Mouse (Mus musculus) CD4-positive, CD25-positive, alpha-beta regulatory T cell, adult 2 months (primary cell): ENCODE results near the gene Mpig6b.
A peak's percentile ranks its signal among the peaks of the same experiment; 100 is the strongest.

Experiments used
- DNase-seq: peaks from one replicate; pipeline ENCODE4 v3.0.0-alpha.2; 2012; ENCODE audit warnings: low read depth, low spot score

Mpig6b gene

GRCm38 (mm10) chr17:35088151-35088550 is 22.2 kb upstream of the Mpig6b start:
- DNase-seq = peak; percentile 37

GRCm38 (mm10) chr17:35085208-35085865 is 19.4 kb upstream of the Mpig6b start, which contains the start of gene Ly6g6f:
Gene Ly6g6f, minus strand, starts transcription at chr17:35085610.
- DNase-seq = no peak

GRCm38 (mm10) chr17:35083929-35084497 is 18.0 kb upstream of the Mpig6b start:
- no peak for DNase-seq

GRCm38 (mm10) chr17:35082841-35083576 is 17.0 kb upstream of the Mpig6b start:
- no peak for DNase-seq

GRCm38 (mm10) chr17:35080710-35081109 is 14.7 kb upstream of the Mpig6b start:
- DNase-seq = no peak

DNA sequence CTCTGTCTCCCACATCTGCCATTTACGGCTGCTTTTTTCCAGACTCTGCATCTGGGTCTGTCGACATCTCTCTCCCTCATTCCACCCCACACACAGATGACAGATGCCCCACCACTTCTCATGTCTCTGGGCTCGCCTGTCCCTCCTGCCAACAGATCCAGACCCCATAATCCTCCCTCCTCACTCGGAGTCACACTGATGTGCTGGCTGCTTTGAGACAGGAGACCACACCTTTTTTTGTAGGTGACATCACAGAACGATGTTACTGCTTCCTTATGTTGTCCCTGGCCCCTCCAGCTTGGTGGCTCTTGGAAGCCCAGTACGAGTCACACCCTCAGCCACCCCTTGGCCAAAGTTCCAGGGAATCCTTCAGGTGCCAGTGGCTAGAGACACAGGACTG is 14.3 kb upstream of the Mpig6b start:
- DNase-seq = no peak

- no peak for DNase-seq
Observed at GRCm38 (mm10) chr17:35079778-35080177, 13.8 kb upstream of the Mpig6b start.

- DNase-seq = no peak
Observed at GRCm38 (mm10) chr17:35077786-35078233, 11.8 kb upstream of the Mpig6b start, which contains the start of gene Ly6g6d. Gene Ly6g6d, minus strand, starts transcription at chr17:35078065.

DNA sequence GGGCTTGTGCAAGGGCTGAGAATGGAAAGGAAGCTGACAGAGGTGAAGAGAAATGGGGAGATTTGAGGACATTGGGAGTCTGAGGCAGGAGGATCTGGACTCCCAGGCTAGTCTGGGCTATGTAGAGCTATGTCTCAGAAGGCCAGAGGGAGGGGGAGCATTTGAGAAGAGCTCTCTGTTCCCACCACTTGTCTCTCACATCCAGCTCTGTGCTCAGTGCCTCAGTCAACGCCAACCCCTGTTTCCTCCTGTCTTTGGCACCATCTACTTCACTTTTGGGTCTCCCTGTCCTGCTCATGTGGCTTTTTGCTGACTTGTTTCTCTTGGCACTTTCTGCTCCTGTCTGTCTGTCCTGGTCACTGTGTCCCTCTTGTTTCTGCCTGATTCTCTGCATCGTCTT is 11.3 kb upstream of the Mpig6b start:
- DNase-seq = no peak

DNA sequence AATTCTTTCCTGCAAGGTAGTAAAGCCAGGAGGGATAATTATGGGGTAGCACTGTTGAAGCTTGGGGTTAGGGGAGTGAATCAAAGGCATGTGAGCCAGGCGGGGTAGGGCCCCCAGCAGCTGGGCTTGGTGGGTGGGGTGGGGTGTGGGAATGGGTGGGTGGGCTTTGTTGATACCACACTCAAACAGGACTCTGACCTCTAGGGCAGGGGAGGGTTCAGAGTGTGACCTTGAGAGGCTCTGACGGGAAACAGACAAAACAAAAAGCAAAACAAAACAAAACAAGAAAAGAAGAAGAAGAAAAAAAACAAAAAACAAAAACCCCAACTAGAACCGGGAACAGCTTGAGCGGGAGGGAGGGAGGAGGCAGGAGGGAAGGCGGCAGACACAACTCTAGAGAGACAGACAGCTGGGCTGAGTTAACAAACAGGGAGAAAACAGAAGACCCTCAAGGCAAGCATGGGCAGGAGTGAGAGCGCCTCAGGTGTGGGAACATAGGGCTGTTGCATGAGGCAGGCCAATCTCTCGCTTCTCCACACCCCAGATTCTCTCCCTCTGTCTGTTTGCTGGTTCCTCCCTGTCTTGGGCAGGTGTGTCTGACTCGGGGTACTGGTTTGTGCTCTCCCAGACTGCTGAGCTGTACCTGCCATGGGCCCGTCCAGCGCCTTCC is 10.7 kb upstream of the Mpig6b start, which contains the start of gene Ly6g6e:
Gene Ly6g6e, plus strand, starts transcription at position 396 of the 670 bp plus-strand sequence.
- DNase-seq = no peak

DNA sequence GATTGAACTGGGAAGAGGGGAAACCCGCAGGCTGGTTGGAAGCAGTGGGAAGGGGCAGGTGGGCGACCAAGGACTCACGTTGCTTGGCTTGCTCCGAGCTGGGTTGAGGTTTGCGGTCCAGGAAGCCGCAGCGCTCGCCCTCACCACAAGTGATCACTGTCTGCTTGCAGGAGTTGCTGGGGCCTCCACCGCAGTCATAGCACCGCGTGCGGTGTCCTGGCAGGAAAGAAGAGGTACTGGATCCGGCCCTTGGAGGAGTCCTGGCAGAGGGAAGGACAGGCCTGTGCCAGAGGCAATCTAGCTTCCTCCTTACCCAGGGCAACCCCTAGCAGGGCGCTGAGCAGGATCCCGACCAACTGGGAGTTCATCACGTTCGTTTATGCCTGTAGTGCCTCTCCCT is 8.1 kb upstream of the Mpig6b start:
- DNase-seq = no peak

- DNase-seq = no peak
Observed at GRCm38 (mm10) chr17:35071454-35071853, 5.5 kb upstream of the Mpig6b start.

DNA sequence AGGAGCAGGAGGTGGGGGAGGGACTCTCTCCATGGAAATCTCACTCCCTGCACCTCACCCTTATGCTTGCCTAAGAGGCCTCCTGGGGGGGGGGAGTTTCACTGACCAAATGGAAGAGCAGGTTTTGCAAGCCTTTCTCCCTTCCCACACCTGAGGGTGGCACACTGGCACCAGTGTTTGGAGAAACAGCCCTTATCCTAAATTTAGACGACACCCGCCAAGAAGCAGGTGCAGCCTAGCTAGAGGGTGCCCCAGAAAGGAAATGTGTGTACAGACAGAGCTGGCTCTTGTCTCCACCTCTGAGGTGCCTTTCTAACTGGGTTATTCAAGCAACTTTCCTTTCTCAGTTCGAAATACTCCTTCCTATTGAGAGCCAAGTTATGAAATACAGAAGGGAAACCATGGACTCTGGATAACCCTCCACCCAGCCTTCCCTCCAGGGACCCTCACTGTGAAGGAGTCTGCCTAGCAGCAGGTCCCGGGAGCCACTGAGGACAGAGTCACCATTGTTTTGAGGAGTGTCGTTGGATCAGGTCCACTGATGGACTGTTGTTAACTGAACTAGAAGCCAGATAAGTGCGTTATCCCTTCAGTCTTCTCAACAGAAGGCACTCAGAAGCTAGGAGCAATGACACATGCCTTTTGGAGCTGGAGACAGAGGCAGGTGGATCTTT is 4.7 kb upstream of the Mpig6b start:
- no peak for DNase-seq

DNA sequence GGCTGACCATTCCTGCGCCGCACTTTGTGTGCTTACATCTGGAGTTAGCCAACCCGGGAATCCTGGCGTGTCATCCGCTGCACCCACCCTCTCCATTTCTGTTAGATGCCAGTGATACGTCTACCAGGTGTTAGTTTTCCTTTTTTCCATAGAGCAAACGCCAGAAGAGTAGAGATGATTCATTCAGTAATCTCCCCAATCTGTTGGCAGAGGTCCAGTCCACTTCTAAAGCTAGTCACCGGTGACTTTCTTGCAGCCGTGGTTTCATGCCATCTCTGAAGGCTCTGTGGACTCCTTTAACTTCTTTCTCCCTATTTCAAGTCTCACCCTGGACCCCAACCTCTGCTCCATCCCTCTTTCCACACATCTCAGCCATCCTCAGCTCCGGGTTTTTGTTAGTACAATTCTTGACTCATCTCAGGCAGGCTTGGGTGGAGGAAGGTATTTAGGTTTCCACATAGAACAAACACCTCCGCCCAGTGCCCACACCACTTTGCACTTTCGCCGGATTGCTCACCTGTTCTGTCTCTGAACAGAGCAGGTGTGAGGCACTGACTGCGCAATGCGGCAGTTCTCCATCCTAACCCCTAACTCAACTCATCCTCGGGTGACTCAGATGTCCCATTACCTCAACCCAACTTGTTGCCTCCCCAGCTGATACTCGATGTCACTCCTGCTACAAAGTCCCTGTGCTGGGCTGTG is 2.4 kb upstream of the Mpig6b start:
- DNase-seq = no peak

DNA sequence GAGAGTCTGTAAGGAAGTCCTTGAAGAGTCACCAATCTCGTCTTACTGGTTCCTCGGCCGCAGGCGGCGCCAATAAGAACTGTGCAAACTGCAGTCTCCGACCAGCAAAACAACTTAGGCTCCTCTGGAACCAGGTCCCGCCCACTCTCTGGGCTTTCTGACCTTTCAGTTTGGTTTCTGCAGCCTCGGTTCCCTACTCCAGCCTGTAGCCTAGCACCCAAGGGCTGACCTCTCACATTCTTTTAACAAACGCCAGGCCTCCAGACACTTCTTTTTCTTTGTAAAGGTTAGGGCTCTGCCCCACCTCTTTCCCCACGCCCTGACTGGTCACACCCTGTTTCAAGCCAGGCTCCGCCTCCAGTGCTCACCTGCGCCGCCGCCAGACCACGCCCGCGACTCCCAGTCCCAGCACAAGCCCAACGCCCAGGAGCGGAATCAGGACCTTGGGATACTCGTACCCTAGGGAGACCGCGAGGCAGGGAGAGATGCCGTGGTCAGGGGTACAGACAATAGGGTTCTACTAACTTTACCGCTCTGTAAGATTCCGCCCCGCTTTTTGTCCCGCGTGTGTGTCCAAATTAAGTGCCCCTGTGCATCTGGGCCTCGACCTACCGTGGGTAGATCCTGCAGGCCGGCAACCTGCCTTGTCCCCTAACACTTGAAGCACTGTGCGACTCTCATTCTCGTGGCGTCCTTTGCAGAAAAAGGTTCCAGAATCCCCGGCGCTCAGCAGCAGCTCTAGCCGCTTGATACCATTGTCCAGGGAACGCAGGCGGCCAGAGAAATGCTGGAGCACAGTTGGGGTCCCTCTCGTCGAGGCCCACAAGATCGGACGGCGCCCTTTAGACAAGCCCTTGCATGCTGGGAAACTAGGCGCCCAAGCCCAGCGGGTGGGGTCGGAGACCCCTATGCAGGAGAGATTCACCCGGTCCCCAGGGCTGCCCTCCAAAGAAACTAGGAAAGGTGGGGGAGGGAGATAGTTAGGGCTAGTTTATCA is 735 bp downstream of the Mpig6b start, which contains the start of gene Ly6g6c:
Gene Ly6g6c, plus strand, starts transcription at position 438 of the 997 bp plus-strand sequence.
- peak; percentile 54 for DNase-seq

GRCm38 (mm10) chr17:35064378-35064877 is 1.6 kb downstream of the Mpig6b start:
- no peak for DNase-seq

GRCm38 (mm10) chr17:35063466-35063865 is 2.5 kb downstream of the Mpig6b start:
- no peak for DNase-seq

DNA sequence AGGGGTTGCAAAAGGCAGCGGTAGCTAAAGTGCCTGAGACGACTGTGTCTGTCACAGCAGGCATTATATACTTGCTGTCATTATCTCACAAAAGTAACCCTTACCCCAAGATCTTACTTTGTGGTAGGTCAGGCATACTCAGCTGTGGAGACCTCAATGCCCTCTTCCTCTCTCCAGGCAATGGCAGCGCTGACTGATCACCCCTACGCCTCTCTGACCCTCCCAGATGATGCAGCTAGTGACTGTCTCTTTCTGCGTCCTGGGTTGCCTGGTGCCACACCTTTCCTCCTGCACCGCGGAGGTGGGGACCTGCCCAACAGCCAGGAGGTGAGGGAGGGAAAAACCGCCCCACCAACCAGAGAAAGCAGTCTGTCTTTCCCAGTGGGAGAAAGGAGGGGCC is 4.7 kb downstream of the Mpig6b start:
- no peak for DNase-seq

- no peak for DNase-seq
Observed at GRCm38 (mm10) chr17:35060737-35061297, 5.2 kb downstream of the Mpig6b start.
